Mouse (Mus musculus) myocyte (in vitro differentiated cells): ENCODE measurements around the gene Sema5a.

Source experiments
- CEBPB ChIP-seq: IDR thresholded peaks from 2 replicates; pipeline ENCODE4 v1.6.1; 2011; ENCODE audit warnings: mild to moderate bottlenecking, moderate library complexity; ENCODE audit not compliant: poor library complexity, insufficient read depth, severe bottlenecking
- E2F4 ChIP-seq: IDR thresholded peaks from one replicate; pipeline ENCODE4 v1.6.1; 2011; ENCODE audit warnings: mild to moderate bottlenecking, control low read depth, moderate library complexity; ENCODE audit not compliant: insufficient read depth
- MAX ChIP-seq: IDR thresholded peaks from one replicate; pipeline ENCODE4 v1.6.1; 2011; ENCODE audit warnings: low read depth, mild to moderate bottlenecking, control low read depth
- POLR2A ChIP-seq: IDR thresholded peaks from one replicate; pipeline ENCODE4 v1.6.1; 2011; ENCODE audit warnings: low read depth, mild to moderate bottlenecking, control low read depth, moderate library complexity; ENCODE audit not compliant: insufficient read length
- POLR2AphosphoS2 ChIP-seq: IDR thresholded peaks from one replicate; pipeline ENCODE4 v1.6.1; 2011; ENCODE audit warnings: low read depth, control low read depth; ENCODE audit not compliant: insufficient read length
- REST ChIP-seq: IDR thresholded peaks from one replicate; pipeline ENCODE4 v1.6.1; 2011; ENCODE audit warnings: mild to moderate bottlenecking, control low read depth, moderate library complexity; ENCODE audit not compliant: insufficient read depth, insufficient read length

GRCm38 (mm10) chr15:32310834-32311233 lies 66.2 kb downstream of the Sema5a start:
- TF ChIP-seq POLR2A: no peak
- no peak for TF ChIP-seq CEBPB
- TF ChIP-seq POLR2AphosphoS2: no peak
- no peak for TF ChIP-seq REST
- TF ChIP-seq E2F4: no peak
- no peak for TF ChIP-seq MAX
